Mouse (Mus musculus): Measurements from ENCODE around the gene Tex19.1.

- TF ChIP-seq POLR2AphosphoS5 (IDR thresholded peaks at IDR 0.05; ENCODE audit: insufficient replicate concordance, low read depth, low read length) (no peak), CTCF (IDR thresholded peaks at IDR 0.05; ENCODE audit: low read depth, low read length) (no peak)
Measured at GRCm38 (mm10) chr11:121112091-121112775, 33.7 kb upstream of the Tex19.1 start.

All from G1E (cell line).